Mouse (Mus musculus): ENCODE data around the gene Nsd1. TPM values are rescaled to one million over a fixed set of nuclear protein-coding genes. Genes with fewer than 3 reads are reported as not detected.
A peak's percentile ranks its signal among the peaks of the same experiment; 100 is the strongest.

The Nsd1 gene
- polyA plus RNA-seq, 1 experiment from 2014 or later, result 67.4 TPM

GRCm38 (mm10) chr13:55212361-55213137 is 3.0 kb downstream of the Nsd1 start:
- Histone ChIP-seq H3K36me3 (replicated peaks; ENCODE audit: control insufficient read depth, insufficient read depth, low read depth, low read length) (peaks cover 2% of the 10 kb centered on the region; the same call in 1 of the 2 replicates), H3K27me3 (ENCODE audit: control insufficient read depth, insufficient read depth, low read length) (no peaks in the 10 kb centered on the region; the same call in 1 of the 2 replicates), H3K4me3 (ENCODE audit: low read depth, low read length) (peak overlapping the region; percentile 80), H3K9me3 (replicated peaks; ENCODE audit: control insufficient read depth, low read length) (no peaks in the 10 kb centered on the region), H3K27ac (replicated peaks; ENCODE audit: low read depth, low read length) (peak overlapping the region; percentile 98), H3K9ac (replicated peaks; ENCODE audit: low read length) (peak overlapping the region; percentile 97), H3K4me1 (ENCODE audit: control insufficient read depth, insufficient read depth, low read length) (peaks cover 13% of the 10 kb centered on the region), H3K4me2 (ENCODE audit: low read depth, low read length) (peak overlapping the region; percentile 92)
- ATAC-seq (replicated peaks; ENCODE audit: insufficient number of reproducible peaks, low FRiP score, low TSS enrichment, low read depth) (no peak), DNase-seq (ENCODE audit: low spot score) (peak; percentile 59)
- under 1% methylated on average over 58 of the region's 58 CpGs for WGBS

- H3K27ac ChIP-seq (replicated peaks; ENCODE audit: low read depth, low read length), result peak overlapping the region; percentile 98
- no peaks in the 10 kb centered on the region for H3K9me3 ChIP-seq (replicated peaks; ENCODE audit: control insufficient read depth, low read length)
- peak overlapping the region; percentile 97 for H3K9ac ChIP-seq (replicated peaks; ENCODE audit: low read length)
- ATAC-seq (replicated peaks; ENCODE audit: insufficient number of reproducible peaks, low FRiP score, low TSS enrichment, low read depth) (no peak), DNase-seq (ENCODE audit: low spot score) (no peak)
- H3K4me3 ChIP-seq (ENCODE audit: low read depth, low read length), result peak overlapping the region; percentile 80
- H3K4me1 ChIP-seq (ENCODE audit: control insufficient read depth, insufficient read depth, low read length), result peaks cover 13% of the 10 kb centered on the region
- H3K27me3 ChIP-seq (ENCODE audit: control insufficient read depth, insufficient read depth, low read length), result no peaks in the 10 kb centered on the region; the same call in 1 of the 2 replicates
- peak overlapping the region; percentile 92 for H3K4me2 ChIP-seq (ENCODE audit: low read depth, low read length)
- peaks cover 2% of the 10 kb centered on the region; the same call in 1 of the 2 replicates for H3K36me3 ChIP-seq (replicated peaks; ENCODE audit: control insufficient read depth, insufficient read depth, low read depth, low read length)
- WGBS, result 65% methylated on average over 10 of the region's 10 CpGs
Measured at GRCm38 (mm10) chr13:55213138-55213806, 3.7 kb downstream of the Nsd1 start.

GRCm38 (mm10) chr13:55224364-55224763 is 14.8 kb downstream of the Nsd1 start:
- H3K9ac ChIP-seq (replicated peaks; ENCODE audit: low read length), result no peak overlapping the region
- H3K4me3 ChIP-seq (ENCODE audit: low read depth, low read length), result no peak overlapping the region
- no peak overlapping the region for H3K4me2 ChIP-seq (ENCODE audit: low read depth, low read length)
- H3K4me1 ChIP-seq (ENCODE audit: control insufficient read depth, insufficient read depth, low read length), result no peaks in the 10 kb centered on the region
- no peaks in the 10 kb centered on the region for H3K27me3 ChIP-seq (ENCODE audit: control insufficient read depth, insufficient read depth, low read length)
- 92% methylated on average over 3 of the region's 3 CpGs for WGBS
- no peak for DNase-seq (ENCODE audit: low spot score)
- ATAC-seq (replicated peaks; ENCODE audit: insufficient number of reproducible peaks, low FRiP score, low TSS enrichment, low read depth), result no peak
- H3K36me3 ChIP-seq (replicated peaks; ENCODE audit: control insufficient read depth, insufficient read depth, low read depth, low read length), result peaks cover 3% of the 10 kb centered on the region
- no peak overlapping the region for H3K27ac ChIP-seq (replicated peaks; ENCODE audit: low read depth, low read length)
- H3K9me3 ChIP-seq (replicated peaks; ENCODE audit: control insufficient read depth, low read length), result no peaks in the 10 kb centered on the region

GRCm38 (mm10) chr13:55230701-55231100 is 21.1 kb downstream of the Nsd1 start:
- no peaks in the 10 kb centered on the region for H3K27me3 ChIP-seq (ENCODE audit: control insufficient read depth, insufficient read depth, low read length)
- ATAC-seq (replicated peaks; ENCODE audit: insufficient number of reproducible peaks, low FRiP score, low TSS enrichment, low read depth) (no peak), DNase-seq (ENCODE audit: low spot score) (no peak)
- H3K27ac ChIP-seq (replicated peaks; ENCODE audit: low read depth, low read length), result no peak overlapping the region
- H3K4me2 ChIP-seq (ENCODE audit: low read depth, low read length), result no peak overlapping the region
- 90% methylated on average over 1 of the region's 1 CpGs for WGBS
- H3K36me3 ChIP-seq (replicated peaks; ENCODE audit: control insufficient read depth, insufficient read depth, low read depth, low read length), result no peaks in the 10 kb centered on the region; the same call in none of the 2 replicates
- no peaks in the 10 kb centered on the region for H3K9me3 ChIP-seq (replicated peaks; ENCODE audit: control insufficient read depth, low read length)
- H3K4me3 ChIP-seq (ENCODE audit: low read depth, low read length), result no peak overlapping the region
- no peaks in the 10 kb centered on the region for H3K4me1 ChIP-seq (ENCODE audit: control insufficient read depth, insufficient read depth, low read length)
- no peak overlapping the region for H3K9ac ChIP-seq (replicated peaks; ENCODE audit: low read length)

GRCm38 (mm10) chr13:55243205-55243604 is 33.6 kb downstream of the Nsd1 start:
- ATAC-seq (replicated peaks; ENCODE audit: insufficient number of reproducible peaks, low FRiP score, low TSS enrichment, low read depth) (no peak), DNase-seq (ENCODE audit: low spot score) (no peak)
- H3K4me3 ChIP-seq (ENCODE audit: low read depth, low read length), result no peak overlapping the region
- no peak overlapping the region for H3K4me2 ChIP-seq (ENCODE audit: low read depth, low read length)
- no peaks in the 10 kb centered on the region for H3K27me3 ChIP-seq (ENCODE audit: control insufficient read depth, insufficient read depth, low read length)
- no peak overlapping the region for H3K9ac ChIP-seq (replicated peaks; ENCODE audit: low read length)
- no peaks in the 10 kb centered on the region for H3K4me1 ChIP-seq (ENCODE audit: control insufficient read depth, insufficient read depth, low read length)
- no peak overlapping the region for H3K27ac ChIP-seq (replicated peaks; ENCODE audit: low read depth, low read length)
- H3K9me3 ChIP-seq (replicated peaks; ENCODE audit: control insufficient read depth, low read length), result no peaks in the 10 kb centered on the region
- WGBS, result 89% methylated on average over 3 of the region's 3 CpGs
- H3K36me3 ChIP-seq (replicated peaks; ENCODE audit: control insufficient read depth, insufficient read depth, low read depth, low read length), result peaks cover 21% of the 10 kb centered on the region

- Histone ChIP-seq H3K9ac (replicated peaks; ENCODE audit: low read length) (no peak overlapping the region), H3K4me2 (ENCODE audit: low read depth, low read length) (no peak overlapping the region), H3K27ac (replicated peaks; ENCODE audit: low read depth, low read length) (no peak overlapping the region), H3K36me3 (replicated peaks; ENCODE audit: control insufficient read depth, insufficient read depth, low read depth, low read length) (peaks cover 9% of the 10 kb centered on the region), H3K4me3 (ENCODE audit: low read depth, low read length) (no peak overlapping the region), H3K27me3 (ENCODE audit: control insufficient read depth, insufficient read depth, low read length) (no peaks in the 10 kb centered on the region), H3K4me1 (ENCODE audit: control insufficient read depth, insufficient read depth, low read length) (no peaks in the 10 kb centered on the region), H3K9me3 (replicated peaks; ENCODE audit: control insufficient read depth, low read length) (no peaks in the 10 kb centered on the region)
- ATAC-seq (replicated peaks; ENCODE audit: insufficient number of reproducible peaks, low FRiP score, low TSS enrichment, low read depth) (no peak), DNase-seq (ENCODE audit: low spot score) (no peak)
- WGBS, result 87% methylated on average over 17 of the region's 17 CpGs
Measured at GRCm38 (mm10) chr13:55247293-55248030, 37.9 kb downstream of the Nsd1 start.

- DNase-seq (ENCODE audit: low spot score) (no peak), ATAC-seq (replicated peaks; ENCODE audit: insufficient number of reproducible peaks, low FRiP score, low TSS enrichment, low read depth) (no peak)
- H3K36me3 ChIP-seq (replicated peaks; ENCODE audit: control insufficient read depth, insufficient read depth, low read depth, low read length), result peaks cover 9% of the 10 kb centered on the region
- H3K9ac ChIP-seq (replicated peaks; ENCODE audit: low read length), result no peak overlapping the region
- no peak overlapping the region for H3K27ac ChIP-seq (replicated peaks; ENCODE audit: low read depth, low read length)
- H3K4me1 ChIP-seq (ENCODE audit: control insufficient read depth, insufficient read depth, low read length), result no peaks in the 10 kb centered on the region
- H3K4me3 ChIP-seq (ENCODE audit: low read depth, low read length), result no peak overlapping the region
- no peaks in the 10 kb centered on the region for H3K27me3 ChIP-seq (ENCODE audit: control insufficient read depth, insufficient read depth, low read length)
- H3K9me3 ChIP-seq (replicated peaks; ENCODE audit: control insufficient read depth, low read length), result no peaks in the 10 kb centered on the region
- 86% methylated on average over 4 of the region's 4 CpGs for WGBS
- no peak overlapping the region for H3K4me2 ChIP-seq (ENCODE audit: low read depth, low read length)
Measured at GRCm38 (mm10) chr13:55249246-55249645, 39.7 kb downstream of the Nsd1 start.

Data from embryonic facial prominence, embryonic 11.5 days (tissue).